Mouse (Mus musculus): Measurements from ENCODE around the gene Olfr1287. TPM values are rescaled to one million over a fixed set of nuclear protein-coding genes. Genes with fewer than 3 reads are reported as not detected.

Olfr1287 gene
- total RNA-seq (2015): not detected in 2 replicates
- not detected in 2 replicates for total RNA-seq (2017)

GRCm38 (mm10) chr2:111448842-111449241 lies at the start of gene Olfr1287:
Olfr1287 (plus strand) TSS chr2:111449142.
- ATAC-seq (ENCODE audit: poor library complexity, severe bottlenecking): no peak

GRCm38 (mm10) chr2:111422931-111423330 lies 26.0 kb upstream of the Olfr1287 start, which contains the start of gene Olfr1286:
Olfr1286 (minus strand) TSS chr2:111423115.
- ATAC-seq (ENCODE audit: poor library complexity, severe bottlenecking): no peak

GRCm38 (mm10) chr2:111473801-111474200 lies 24.9 kb downstream of the Olfr1287 start, which contains the start of gene Olfr1288:
Olfr1288 (plus strand) TSS chr2:111474101.
- no peak for ATAC-seq (ENCODE audit: poor library complexity, severe bottlenecking)

GRCm38 (mm10) chr2:111480519-111480918 lies 31.6 kb downstream of the Olfr1287 start, which contains the start of gene Olfr1289:
Olfr1289 (plus strand) TSS chr2:111480819.
- no peak for ATAC-seq (ENCODE audit: poor library complexity, severe bottlenecking)

- no peak for ATAC-seq (ENCODE audit: poor library complexity, severe bottlenecking)
Observed at GRCm38 (mm10) chr2:111493729-111494128, 44.8 kb downstream of the Olfr1287 start, which contains the start of gene Olfr1290. Olfr1290 (minus strand) TSS chr2:111493829.

GRCm38 (mm10) chr2:111496880-111497279 lies 47.9 kb downstream of the Olfr1287 start, which contains the start of gene Olfr1291-ps1:
Olfr1291-ps1 (plus strand) TSS chr2:111497180.
- no peak for ATAC-seq (ENCODE audit: poor library complexity, severe bottlenecking)

Other genes with a start within 250 kb of the Olfr1287 start
- not detected in 2 replicates for gene 4930430A15Rik, start 219.5 kb upstream of the Olfr1287 start, total RNA-seq (2015)
- gene 4930430A15Rik, start 219.5 kb upstream of the Olfr1287 start, total RNA-seq (2017): not detected in 2 replicates
- not detected in 2 replicates for gene Olfr1275, start 213.9 kb upstream of the Olfr1287 start, total RNA-seq (2015)
- not detected in 2 replicates for gene Olfr1275, start 213.9 kb upstream of the Olfr1287 start, total RNA-seq (2017)
- not detected in 2 replicates for gene Olfr1276, start 194.6 kb upstream of the Olfr1287 start, total RNA-seq (2015)
- not detected in 2 replicates for gene Olfr1276, start 194.6 kb upstream of the Olfr1287 start, total RNA-seq (2017)
- gene Olfr1277, start 175.0 kb upstream of the Olfr1287 start, total RNA-seq (2015): not detected in 2 replicates
- not detected in 2 replicates for gene Olfr1277, start 175.0 kb upstream of the Olfr1287 start, total RNA-seq (2017)
- not detected in 2 replicates for gene Olfr1278, start 159.0 kb upstream of the Olfr1287 start, total RNA-seq (2015)
- not detected in 2 replicates for gene Olfr1278, start 159.0 kb upstream of the Olfr1287 start, total RNA-seq (2017)
- gene Olfr1279, start 148.5 kb upstream of the Olfr1287 start, total RNA-seq (2015): not detected in 2 replicates
- not detected in 2 replicates for gene Olfr1279, start 148.5 kb upstream of the Olfr1287 start, total RNA-seq (2017)
- gene Olfr1280, start 135.1 kb upstream of the Olfr1287 start, total RNA-seq (2015): not detected in 2 replicates
- gene Olfr1280, start 135.1 kb upstream of the Olfr1287 start, total RNA-seq (2017): not detected in 2 replicates
- gene Olfr1281, start 122.6 kb upstream of the Olfr1287 start, total RNA-seq (2015): not detected in 2 replicates
- gene Olfr1281, start 122.6 kb upstream of the Olfr1287 start, total RNA-seq (2017): not detected in 2 replicates
- gene Olfr1282, start 113.1 kb upstream of the Olfr1287 start, total RNA-seq (2015): not detected in 2 replicates
- not detected in 2 replicates for gene Olfr1282, start 113.1 kb upstream of the Olfr1287 start, total RNA-seq (2017)
- not detected in 2 replicates for gene Olfr1283, start 82.4 kb upstream of the Olfr1287 start, total RNA-seq (2015)
- gene Olfr1283, start 82.4 kb upstream of the Olfr1287 start, total RNA-seq (2017): not detected in 2 replicates
- gene Olfr1284, start 73.6 kb upstream of the Olfr1287 start, total RNA-seq (2015): not detected in 2 replicates
- not detected in 2 replicates for gene Olfr1284, start 73.6 kb upstream of the Olfr1287 start, total RNA-seq (2017)
- gene Olfr1286, start 26.0 kb upstream of the Olfr1287 start, total RNA-seq (2015): not detected in 2 replicates
- gene Olfr1286, start 26.0 kb upstream of the Olfr1287 start, total RNA-seq (2017): 0.18 TPM in 1 of 2 replicates, not detected in the other
- gene Olfr1288, start 25.0 kb downstream of the Olfr1287 start, total RNA-seq (2015): not detected in 2 replicates
- gene Olfr1288, start 25.0 kb downstream of the Olfr1287 start, total RNA-seq (2017): not detected in 2 replicates
- not detected in 2 replicates for gene Olfr1289, start 31.7 kb downstream of the Olfr1287 start, total RNA-seq (2015)
- gene Olfr1289, start 31.7 kb downstream of the Olfr1287 start, total RNA-seq (2017): not detected in 2 replicates
- gene Olfr1290, start 44.7 kb downstream of the Olfr1287 start, total RNA-seq (2015): not detected in 2 replicates
- gene Olfr1290, start 44.7 kb downstream of the Olfr1287 start, total RNA-seq (2017): not detected in 2 replicates
- gene Olfr1291-ps1, start 48.0 kb downstream of the Olfr1287 start, total RNA-seq (2015): not detected in 2 replicates
- gene Olfr1291-ps1, start 48.0 kb downstream of the Olfr1287 start, total RNA-seq (2017): not detected in 2 replicates
- not detected in 2 replicates for gene Olfr1293-ps, start 76.1 kb downstream of the Olfr1287 start, total RNA-seq (2015)
- not detected in 2 replicates for gene Olfr1293-ps, start 76.1 kb downstream of the Olfr1287 start, total RNA-seq (2017)
- gene Olfr1294, start 91.1 kb downstream of the Olfr1287 start, total RNA-seq (2015): not detected in 2 replicates
- not detected in 2 replicates for gene Olfr1294, start 91.1 kb downstream of the Olfr1287 start, total RNA-seq (2017)
- gene Olfr1295, start 120.5 kb downstream of the Olfr1287 start, total RNA-seq (2015): not detected in 2 replicates
- not detected in 2 replicates for gene Olfr1295, start 120.5 kb downstream of the Olfr1287 start, total RNA-seq (2017)
- not detected in 2 replicates for gene Olfr1297, start 177.4 kb downstream of the Olfr1287 start, total RNA-seq (2015)
- not detected in 2 replicates for gene Olfr1297, start 177.4 kb downstream of the Olfr1287 start, total RNA-seq (2017)
- not detected in 2 replicates for gene Olfr1298, start 200.1 kb downstream of the Olfr1287 start, total RNA-seq (2015)
- gene Olfr1298, start 200.1 kb downstream of the Olfr1287 start, total RNA-seq (2017): not detected in 2 replicates
- not detected in 2 replicates for gene Olfr1299, start 212.3 kb downstream of the Olfr1287 start, total RNA-seq (2015)
- gene Olfr1299, start 212.3 kb downstream of the Olfr1287 start, total RNA-seq (2017): not detected in 2 replicates